8 mouse cellular contexts compared by ENCODE assay signal in genomic region chr5:33337206-33337605, GRCm38 (mm10). TPM values are rescaled to one million over a fixed set of nuclear protein-coding genes. Genes with fewer than 3 reads are reported as not detected.
DNase-seq lines count a peak whose midpoint lies in the region; ATAC-seq and TF ChIP-seq lines count a peak whose summit lies in the region.

No protein-coding gene starts in this region.

- H3K4me1 ChIP-seq in kidney, adult 2 months (ENCODE audit: control insufficient read depth, insufficient read depth, low read length), result peaks cover 33% of the 10 kb centered on the region
- H3K4me1 ChIP-seq in hindbrain, embryonic 14.5 days (replicated peaks; ENCODE audit: control insufficient read depth, insufficient read depth, low read length), result peaks cover 26% of the 10 kb centered on the region

- no peaks in the 10 kb centered on the region for H3K9me3 ChIP-seq in hindbrain, embryonic 14.5 days (ENCODE audit: control insufficient read depth, low read length)

- 0 out of 2 replicates have a peak overlapping the region, but pooled peaks have one; percentile 17 for H3K27ac ChIP-seq in kidney, adult 2 months (ENCODE audit: insufficient read depth, low read depth, low read length)
- H3K27ac ChIP-seq in hindbrain, embryonic 14.5 days, result no peak overlapping the region

- ATAC-seq in hindbrain, embryonic 14.5 days (ENCODE audit: low FRiP score), result no peak

- peak; percentile 46 for DNase-seq in kidney, adult 2 months
- DNase-seq in kidney, adult 8-10 months, result no peak
- peak; percentile 20 for DNase-seq in R1 (ENCODE audit: low read depth, low spot score)
- no peak for DNase-seq in hindbrain, embryonic 14.5 days (ENCODE audit: low spot score)
- peak; percentile 47 for DNase-seq in lung, postnatal 36 days
- DNase-seq in embryo, embryonic 9.5 days (ENCODE audit: extremely low spot score), result no peak
- no peak for DNase-seq in cerebellum, adult 11-12 months
- DNase-seq in urinary bladder, postnatal 4 days (ENCODE audit: low spot score in 2 of 2), result no peak

- H3K9ac ChIP-seq in hindbrain, embryonic 14.5 days, result no peak overlapping the region

- no peak for TF ChIP-seq CTCF in kidney, adult 2 months (conservative IDR thresholded peaks at IDR 0.05; ENCODE audit: insufficient read depth, insufficient read length, low read depth, low read length)

- H3K4me3 ChIP-seq in kidney, adult 2 months (ENCODE audit: insufficient read depth, low read depth, low read length), result no peak overlapping the region; the same call in 1 of the 2 replicates
- H3K4me3 ChIP-seq in hindbrain, embryonic 14.5 days (replicated peaks; ENCODE audit: low read length), result peak overlapping the region; percentile 95; the same call in 1 of the 2 replicates

- WGBS in kidney, adult 2 months, result 37% methylated on average over 8 of the region's 8 CpGs
- 86% methylated on average over 8 of the region's 8 CpGs for WGBS in hindbrain, embryonic 14.5 days

- no peak for TF ChIP-seq POLR2A in kidney, adult 2 months (IDR thresholded peaks at IDR 0.05; ENCODE audit: low read depth, low read length)

- H3K36me3 ChIP-seq in kidney, adult 2 months (ENCODE audit: control insufficient read depth, insufficient read depth, low read length), result no peaks in the 10 kb centered on the region
- 0 out of 2 replicates have a peak, but pooled peaks cover 16% of the 10 kb centered on the region for H3K36me3 ChIP-seq in hindbrain, embryonic 14.5 days (replicated peaks; ENCODE audit: control insufficient read depth, insufficient read depth)

- H3K27me3 ChIP-seq in kidney, adult 2 months (replicated peaks; ENCODE audit: control insufficient read depth, insufficient read depth, low read length), result no peaks in the 10 kb centered on the region
- H3K27me3 ChIP-seq in hindbrain, embryonic 14.5 days (ENCODE audit: control insufficient read depth, insufficient read depth, low read length), result no peaks in the 10 kb centered on the region

- peak overlapping the region; percentile 89 for H3K4me2 ChIP-seq in hindbrain, embryonic 14.5 days (replicated peaks)

RNA-seq across cellular contexts. Expression of gene Maea, which starts 1.9 kb away (rescaled TPM):
- 109 and 123 TPM in 2 replicates for polyA plus RNA-seq in kidney, adult 2 months (2012; rRNA removed)
- polyA plus RNA-seq in hindbrain, embryonic 14.5 days (2014; fragmentation: Nextera tagmentation; extraction: Ambion mirVana), result 123 and 136 TPM in 2 replicates

RNA-seq across cellular contexts. Expression of gene Uvssa, which starts 41.1 kb away (rescaled TPM):
- 4.3 and 5.4 TPM in 2 replicates for polyA plus RNA-seq in kidney, adult 2 months (2012; rRNA removed)
- 5.6 and 8.3 TPM in 2 replicates for polyA plus RNA-seq in hindbrain, embryonic 14.5 days (2014; fragmentation: Nextera tagmentation; extraction: Ambion mirVana)

Comparison
In these comparisons a context has a peak if more than half of its experiments do, and no peak if none do; other contexts are left out.
1. DNase-seq: peak in kidney, adult 2 months (single experiment), R1 (single experiment) and lung, postnatal 36 days (single experiment); none in kidney, adult 8-10 months (0 of 2), hindbrain, embryonic 14.5 days (single experiment), embryo, embryonic 9.5 days (single experiment), cerebellum, adult 11-12 months (single experiment) and urinary bladder, postnatal 4 days (0 of 2).